Mouse (Mus musculus) CD4-positive helper T cell, adult 2 months (primary cell): ENCODE measurements around the gene Sfmbt1.

ENCODE experiments used
- DNase-seq: peaks from one replicate; pipeline ENCODE4 v3.0.0-alpha.2; 2012; ENCODE audit warnings: low read depth, missing footprints, low spot score

The Sfmbt1 gene

GRCm38 (mm10) chr14:30825021-30825475 is 110.4 kb downstream of the Sfmbt1 start:
- no peak for DNase-seq

- DNase-seq, result peak; percentile 87
Observed at GRCm38 (mm10) chr14:30825476-30826131, 111.0 kb downstream of the Sfmbt1 start, which contains the start of gene Tmem110. Gene Tmem110 (plus strand): TSS chr14:30825590.

GRCm38 (mm10) chr14:30826174-30827140 is 111.8 kb downstream of the Sfmbt1 start:
- DNase-seq, result peak; percentile 32

- no peak for DNase-seq
Observed at GRCm38 (mm10) chr14:30827480-30827879, 112.8 kb downstream of the Sfmbt1 start.

GRCm38 (mm10) chr14:30828077-30828476 is 113.4 kb downstream of the Sfmbt1 start:
- DNase-seq, result no peak

- no peak for DNase-seq
Observed at GRCm38 (mm10) chr14:30828635-30829460, 114.2 kb downstream of the Sfmbt1 start.

GRCm38 (mm10) chr14:30837416-30837996 is 122.9 kb downstream of the Sfmbt1 start:
- DNase-seq, result no peak

- DNase-seq, result no peak
Observed at GRCm38 (mm10) chr14:30843701-30844100, 129.1 kb downstream of the Sfmbt1 start.

GRCm38 (mm10) chr14:30850504-30850903 is 135.9 kb downstream of the Sfmbt1 start:
- DNase-seq, result no peak

GRCm38 (mm10) chr14:30852325-30852724 is 137.7 kb downstream of the Sfmbt1 start:
- DNase-seq, result no peak

GRCm38 (mm10) chr14:30855316-30855715 is 140.7 kb downstream of the Sfmbt1 start:
- DNase-seq, result no peak

- DNase-seq, result no peak
Observed at GRCm38 (mm10) chr14:30856885-30857507, 142.3 kb downstream of the Sfmbt1 start.

- DNase-seq, result peak; percentile 8
Observed at GRCm38 (mm10) chr14:30857990-30858389, 143.3 kb downstream of the Sfmbt1 start.

GRCm38 (mm10) chr14:30861421-30862125 is 146.9 kb downstream of the Sfmbt1 start:
- no peak for DNase-seq

GRCm38 (mm10) chr14:30862368-30862767 is 147.7 kb downstream of the Sfmbt1 start:
- no peak for DNase-seq

- DNase-seq, result no peak
Observed at GRCm38 (mm10) chr14:30865311-30865710, 150.7 kb downstream of the Sfmbt1 start.

- peak; percentile 56 for DNase-seq
Observed at GRCm38 (mm10) chr14:30867042-30867441, 152.4 kb downstream of the Sfmbt1 start.

- no peak for DNase-seq
Observed at GRCm38 (mm10) chr14:30868826-30869225, 154.2 kb downstream of the Sfmbt1 start.

- DNase-seq, result no peak
Observed at GRCm38 (mm10) chr14:30869391-30869801, 154.7 kb downstream of the Sfmbt1 start.
